Mouse (Mus musculus): Measurements from ENCODE around the gene Ceacam18. TPM values are rescaled to one million over a fixed set of nuclear protein-coding genes. Genes with fewer than 3 reads are reported as not detected.

The Ceacam18 gene
- not detected in 2 replicates for polyA plus RNA-seq (2016; fragmentation: Nextera tagmentation; extraction: Ambion mirVana)

- Histone ChIP-seq H3K4me3 (no peak within 1 kb of the TSS), H3K27ac (no peak within 1 kb of the TSS), H3K27me3 (ENCODE audit: insufficient read depth, poor library complexity, severe bottlenecking) (no peaks in the 10 kb centered on the region), H3K36me3 (no peaks in the 10 kb centered on the region), H3K9me3 (no peaks in the 10 kb centered on the region), H3K4me1 (no peaks in the 10 kb centered on the region)
- no peak for DNase-seq (ENCODE audit: low spot score)
- 62% methylated on average over 6 of the region's 6 CpGs for WGBS
Measured at GRCm38 (mm10) chr7:43634500-43634899, at the start of gene Ceacam18. Gene Ceacam18 (plus strand): TSS chr7:43634707.

- Histone ChIP-seq H3K4me3 (no peak overlapping the region), H3K27ac (no peak overlapping the region), H3K36me3 (peaks cover 61% of the 10 kb centered on the region), H3K4me1 (peaks cover 14% of the 10 kb centered on the region; the same call in 1 of the 2 replicates), H3K9me3 (no peaks in the 10 kb centered on the region), H3K27me3 (ENCODE audit: insufficient read depth, poor library complexity, severe bottlenecking) (no peaks in the 10 kb centered on the region)
- no peak for DNase-seq (ENCODE audit: low spot score)
- 86% methylated on average over 5 of the region's 5 CpGs for WGBS
Measured at GRCm38 (mm10) chr7:43584790-43585189, 49.7 kb upstream of the Ceacam18 start.

DNA sequence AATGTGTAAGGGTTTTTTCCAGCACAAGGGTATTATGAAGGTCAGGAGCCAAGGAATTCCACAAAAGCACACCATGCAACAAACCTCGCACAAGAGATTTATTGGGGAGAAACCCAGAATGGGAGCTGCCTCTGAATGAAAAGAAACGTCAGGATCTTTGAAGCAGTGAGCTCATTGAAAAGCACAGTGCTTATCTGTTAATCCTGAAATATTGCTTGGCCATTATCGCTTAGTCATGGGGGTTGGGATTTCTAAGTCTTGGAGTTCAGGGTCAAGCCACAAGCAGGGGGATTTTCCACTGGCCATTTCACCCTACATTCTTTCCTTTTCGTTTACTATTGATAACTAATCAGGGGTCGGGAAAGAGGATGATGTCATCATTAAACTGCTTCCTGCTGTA, 32.6 kb upstream of the Ceacam18 start:
- Histone ChIP-seq H3K27ac (no peak overlapping the region), H3K9me3 (no peaks in the 10 kb centered on the region), H3K4me1 (no peaks in the 10 kb centered on the region), H3K4me3 (no peak overlapping the region), H3K36me3 (no peaks in the 10 kb centered on the region), H3K27me3 (ENCODE audit: insufficient read depth, poor library complexity, severe bottlenecking) (no peaks in the 10 kb centered on the region)
- DNase-seq (ENCODE audit: low spot score) = no peak
- 38% methylated on average over 5 of the region's 5 CpGs for WGBS

- H3K4me1 ChIP-seq = peaks cover 3% of the 10 kb centered on the region
- H3K36me3 ChIP-seq = no peaks in the 10 kb centered on the region
- 0 out of 2 replicates have a peak, but pooled peaks cover 7% of the 10 kb centered on the region for H3K27me3 ChIP-seq (ENCODE audit: insufficient read depth, poor library complexity, severe bottlenecking)
- H3K27ac ChIP-seq = no peak within 1 kb of the TSS
- 15% methylated on average over 41 of the region's 41 CpGs for WGBS
- H3K9me3 ChIP-seq = no peaks in the 10 kb centered on the region
- peak within 1 kb of the TSS; percentile 54 for H3K4me3 ChIP-seq
- DNase-seq (ENCODE audit: low spot score) = peak; percentile 89
Measured at GRCm38 (mm10) chr7:43606896-43607742, 27.4 kb upstream of the Ceacam18 start, which contains the start of gene Zfp819. Gene Zfp819 (plus strand): TSS chr7:43607169.

- no peak for DNase-seq (ENCODE audit: low spot score)
- Histone ChIP-seq H3K36me3 (no peaks in the 10 kb centered on the region), H3K4me1 (peaks cover 3% of the 10 kb centered on the region), H3K27me3 (ENCODE audit: insufficient read depth, poor library complexity, severe bottlenecking) (0 out of 2 replicates have a peak, but pooled peaks cover 7% of the 10 kb centered on the region), H3K27ac (no peak overlapping the region), H3K9me3 (no peaks in the 10 kb centered on the region), H3K4me3 (no peak overlapping the region)
- WGBS = 38% methylated on average over 5 of the region's 5 CpGs
Measured at GRCm38 (mm10) chr7:43607743-43608287, 26.7 kb upstream of the Ceacam18 start.

DNA sequence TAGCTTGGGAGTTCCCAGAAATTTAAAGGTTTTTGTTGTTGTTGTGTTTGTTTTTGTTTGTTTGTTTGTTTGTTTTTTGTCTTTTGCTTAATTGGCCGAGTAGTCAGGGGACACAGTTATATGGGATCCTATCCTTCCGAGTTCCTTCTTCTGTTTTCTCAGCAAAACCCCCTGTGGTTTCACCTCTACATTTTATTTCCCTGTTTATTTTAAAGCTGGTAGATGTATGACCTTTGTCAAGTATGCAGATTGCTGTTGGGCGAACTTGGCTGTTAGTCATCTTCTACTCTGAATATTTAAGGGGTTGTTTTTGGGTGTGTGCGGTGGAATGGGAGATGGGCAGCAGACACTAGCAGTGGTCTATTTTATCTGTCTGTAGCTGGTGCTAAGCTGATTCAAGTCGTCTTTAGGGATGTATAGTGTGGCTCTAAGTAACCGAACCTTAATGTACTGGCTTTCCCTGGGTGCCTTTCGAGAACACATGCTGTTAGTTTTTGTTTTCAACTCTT, 26.1 kb upstream of the Ceacam18 start:
- H3K4me1 ChIP-seq = peaks cover 3% of the 10 kb centered on the region
- no peaks in the 10 kb centered on the region for H3K36me3 ChIP-seq
- H3K4me3 ChIP-seq = no peak overlapping the region
- DNase-seq (ENCODE audit: low spot score) = no peak
- WGBS = 73% methylated on average over 7 of the region's 7 CpGs
- H3K9me3 ChIP-seq = no peaks in the 10 kb centered on the region
- H3K27me3 ChIP-seq (ENCODE audit: insufficient read depth, poor library complexity, severe bottlenecking) = 0 out of 2 replicates have a peak, but pooled peaks cover 7% of the 10 kb centered on the region
- no peak overlapping the region for H3K27ac ChIP-seq

DNA sequence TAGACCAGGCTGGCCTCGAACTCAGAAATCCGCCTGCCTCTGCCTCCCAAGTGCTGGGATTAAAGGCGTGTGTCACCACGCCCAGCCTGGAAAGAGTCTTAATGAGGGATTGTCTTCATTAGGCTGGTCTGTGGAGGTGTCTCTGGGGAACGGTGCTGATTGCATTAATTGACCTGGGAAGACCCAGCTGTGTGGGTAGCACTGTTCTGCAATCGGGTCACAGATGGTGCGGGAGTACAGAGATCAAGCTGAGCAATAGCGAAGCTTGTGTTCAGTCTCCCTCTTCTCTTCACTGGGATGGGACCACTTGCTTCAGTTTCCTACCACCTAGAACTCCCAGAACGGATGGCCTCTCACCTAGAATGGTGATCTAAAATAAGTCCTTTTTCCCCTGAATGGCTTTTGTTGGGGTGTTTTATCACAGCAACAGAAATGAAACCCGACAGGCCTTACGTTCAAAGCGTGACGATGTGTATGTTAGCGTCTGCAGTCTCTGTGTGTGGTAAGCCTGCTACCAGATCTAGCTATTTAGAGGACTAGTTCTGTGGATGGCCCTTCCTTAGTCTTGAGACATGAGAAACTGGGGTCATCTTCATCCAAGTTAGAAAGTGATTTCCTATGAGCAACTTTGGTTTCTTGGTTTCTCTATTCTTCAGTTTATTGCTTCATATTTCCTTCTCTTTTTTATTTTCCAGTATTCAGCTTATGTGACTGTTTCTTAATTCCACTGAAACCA, 20.5 kb upstream of the Ceacam18 start:
- WGBS = 86% methylated on average over 14 of the region's 14 CpGs
- DNase-seq (ENCODE audit: low spot score) = no peak
- no peaks in the 10 kb centered on the region for H3K27me3 ChIP-seq (ENCODE audit: insufficient read depth, poor library complexity, severe bottlenecking)
- H3K4me3 ChIP-seq = no peak overlapping the region
- H3K9me3 ChIP-seq = no peaks in the 10 kb centered on the region
- no peaks in the 10 kb centered on the region for H3K36me3 ChIP-seq
- no peak overlapping the region for H3K27ac ChIP-seq
- no peaks in the 10 kb centered on the region for H3K4me1 ChIP-seq

DNA sequence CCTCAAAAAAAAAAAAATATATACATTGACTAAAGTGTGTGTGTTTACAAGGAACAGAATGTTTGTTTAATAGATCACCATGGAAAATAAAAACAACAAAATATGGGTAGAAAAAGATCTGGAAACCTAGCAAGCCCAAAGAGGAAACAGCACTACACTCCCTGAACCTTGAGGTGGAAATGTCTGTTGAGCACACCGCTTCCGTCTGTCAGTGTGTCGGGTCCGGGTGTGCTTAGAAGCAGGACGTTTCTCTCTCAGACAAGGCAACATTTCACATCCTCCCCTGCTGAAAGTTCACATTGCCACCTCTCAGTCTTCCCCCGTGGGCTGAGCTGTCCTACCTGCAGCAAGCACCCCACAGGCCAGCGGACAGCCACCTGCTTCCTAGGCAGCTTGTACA, 11.6 kb upstream of the Ceacam18 start:
- Histone ChIP-seq H3K4me3 (no peak overlapping the region), H3K9me3 (no peaks in the 10 kb centered on the region), H3K27me3 (ENCODE audit: insufficient read depth, poor library complexity, severe bottlenecking) (no peaks in the 10 kb centered on the region), H3K4me1 (0 out of 2 replicates have a peak, but pooled peaks cover 4% of the 10 kb centered on the region), H3K27ac (no peak overlapping the region), H3K36me3 (no peaks in the 10 kb centered on the region)
- no peak for DNase-seq (ENCODE audit: low spot score)
- 73% methylated on average over 7 of the region's 7 CpGs for WGBS

DNA sequence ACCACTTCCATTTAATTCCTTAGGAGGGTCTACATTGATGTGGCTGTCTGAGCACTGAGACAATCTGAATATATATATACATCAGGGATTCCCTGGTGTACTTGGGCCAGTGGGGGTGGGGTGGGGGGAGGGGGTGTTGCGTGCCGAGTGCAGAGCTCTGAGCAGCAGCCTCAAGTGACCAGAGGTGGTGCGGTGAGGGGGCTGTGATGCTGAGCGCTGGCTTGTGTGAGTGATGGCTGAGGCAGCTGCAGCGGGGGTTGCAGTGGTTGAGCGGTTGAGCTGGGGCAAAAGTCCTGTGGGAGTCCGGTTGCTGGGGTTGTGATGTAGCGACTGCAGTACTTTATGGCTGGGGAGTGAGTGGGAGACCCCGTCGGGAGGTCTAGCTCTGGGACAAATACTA, 10.7 kb upstream of the Ceacam18 start:
- H3K9me3 ChIP-seq = no peaks in the 10 kb centered on the region
- no peak overlapping the region for H3K4me3 ChIP-seq
- H3K36me3 ChIP-seq = no peaks in the 10 kb centered on the region
- H3K27me3 ChIP-seq (ENCODE audit: insufficient read depth, poor library complexity, severe bottlenecking) = no peaks in the 10 kb centered on the region
- H3K4me1 ChIP-seq = 0 out of 2 replicates have a peak, but pooled peaks cover 4% of the 10 kb centered on the region
- H3K27ac ChIP-seq = no peak overlapping the region
- DNase-seq (ENCODE audit: low spot score) = no peak
- WGBS = 15% methylated on average over 10 of the region's 10 CpGs

GRCm38 (mm10) chr7:43625065-43625464, 9.4 kb upstream of the Ceacam18 start:
- no peak for DNase-seq (ENCODE audit: low spot score)
- H3K27me3 ChIP-seq (ENCODE audit: insufficient read depth, poor library complexity, severe bottlenecking) = no peaks in the 10 kb centered on the region
- WGBS = 65% methylated on average over 3 of the region's 3 CpGs
- H3K9me3 ChIP-seq = no peaks in the 10 kb centered on the region
- H3K36me3 ChIP-seq = no peaks in the 10 kb centered on the region
- 0 out of 2 replicates have a peak, but pooled peaks cover 4% of the 10 kb centered on the region for H3K4me1 ChIP-seq
- H3K27ac ChIP-seq = no peak overlapping the region
- no peak overlapping the region for H3K4me3 ChIP-seq

DNA sequence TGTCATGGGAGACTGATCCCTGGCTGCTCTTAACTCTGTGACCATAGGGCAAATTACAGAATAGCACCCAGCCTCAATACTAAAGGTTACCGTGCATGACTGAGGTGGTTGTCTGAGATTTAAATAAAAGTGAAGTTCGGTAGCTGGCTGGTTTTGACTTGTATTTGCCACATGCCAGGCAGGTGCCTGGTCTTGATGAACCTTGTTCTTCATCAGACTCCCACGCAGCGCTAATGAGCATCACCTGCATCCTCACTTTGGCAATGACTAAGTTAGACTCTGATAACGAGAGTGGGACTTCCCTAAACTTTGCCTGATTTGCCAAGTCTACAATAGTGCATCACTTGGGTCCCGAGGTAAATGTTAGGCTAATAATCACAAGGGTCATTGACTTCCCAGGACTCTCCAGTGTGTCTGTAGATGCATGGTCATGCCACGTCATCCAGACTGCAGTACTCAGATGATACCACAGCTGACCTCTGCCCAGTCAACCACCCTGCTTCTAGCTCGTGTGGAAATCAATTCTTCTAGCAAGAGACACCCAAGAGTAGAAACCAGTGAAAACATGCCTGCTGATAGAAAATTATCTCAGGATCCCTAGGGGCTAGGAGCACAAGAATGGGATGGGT, 8.6 kb upstream of the Ceacam18 start:
- H3K4me1 ChIP-seq = 0 out of 2 replicates have a peak, but pooled peaks cover 4% of the 10 kb centered on the region
- H3K27me3 ChIP-seq (ENCODE audit: insufficient read depth, poor library complexity, severe bottlenecking) = no peaks in the 10 kb centered on the region
- H3K36me3 ChIP-seq = no peaks in the 10 kb centered on the region
- no peak overlapping the region for H3K4me3 ChIP-seq
- 80% methylated on average over 8 of the region's 8 CpGs for WGBS
- H3K27ac ChIP-seq = no peak overlapping the region
- no peak for DNase-seq (ENCODE audit: low spot score)
- no peaks in the 10 kb centered on the region for H3K9me3 ChIP-seq

- H3K9me3 ChIP-seq = no peaks in the 10 kb centered on the region
- H3K27me3 ChIP-seq (ENCODE audit: insufficient read depth, poor library complexity, severe bottlenecking) = no peaks in the 10 kb centered on the region
- no peak overlapping the region for H3K27ac ChIP-seq
- H3K4me3 ChIP-seq = no peak overlapping the region
- DNase-seq (ENCODE audit: low spot score) = no peak
- no peaks in the 10 kb centered on the region for H3K4me1 ChIP-seq
- H3K36me3 ChIP-seq = no peaks in the 10 kb centered on the region
- 83% methylated on average over 4 of the region's 4 CpGs for WGBS
Measured at GRCm38 (mm10) chr7:43633940-43634339, 567 bp upstream of the Ceacam18 start.
